Mouse (Mus musculus) kidney, postnatal 0 days (tissue): Measurements from ENCODE around the gene BC004004. TPM values are rescaled to one million over a fixed set of nuclear protein-coding genes. Genes with fewer than 3 reads are reported as not detected.

Experiments
- ATAC-seq: fragments of 200-750 bp; cut with Nextera tagmentation; replicated peaks from 2 replicates; pipeline ENCODE4 v1.8.0; 2017; ENCODE audit warnings: low read depth, moderate number of reproducible peaks, moderate TSS enrichment, moderate library complexity; ENCODE audit not compliant: low FRiP score
- DNase-seq: peaks from one replicate; pipeline ENCODE4 v3.0.0-alpha.2; 2016; ENCODE audit warnings: low spot score
- H3K27ac ChIP-seq: fragments of 300-500 bp; sonication (generic); 2 replicates; pipeline ENCODE4 v1.5.1; 2014; ENCODE audit warnings: mild to moderate bottlenecking
- H3K27me3 ChIP-seq: fragments of 300-500 bp; sonication (generic); 2 replicates; pipeline ENCODE4 v1.6.1; 2014; ENCODE audit warnings: low read length, mixed read lengths; ENCODE audit not compliant: insufficient read depth
- H3K36me3 ChIP-seq: fragments of 300-500 bp; sonication (generic); 2 replicates; pipeline ENCODE4 v1.6.1; 2014; ENCODE audit warnings: low read length, mixed read lengths; ENCODE audit not compliant: insufficient read depth
- H3K4me1 ChIP-seq: fragments of 300-500 bp; sonication (generic); replicated peaks from 2 replicates; pipeline ENCODE4 v1.6.1; 2014; ENCODE audit warnings: antibody characterized with exemption, low read length, mixed read lengths; ENCODE audit not compliant: insufficient read depth
- H3K4me2 ChIP-seq: fragments of 300-500 bp; sonication (generic); 2 replicates; pipeline ENCODE4 v1.6.1; 2014; ENCODE audit warnings: mild to moderate bottlenecking, low read length, moderate library complexity, mixed read lengths
- H3K4me3 ChIP-seq: fragments of 300-500 bp; sonication (generic); replicated peaks from 2 replicates; pipeline ENCODE4 v1.5.1; 2014; ENCODE audit warnings: low read depth, low read length
- H3K9ac ChIP-seq: fragments of 300-500 bp; sonication (generic); 2 replicates; pipeline ENCODE4 v1.6.1; 2014; ENCODE audit warnings: low read depth, low read length
- H3K9me3 ChIP-seq: fragments of 300-500 bp; sonication (generic); replicated peaks from 2 replicates; pipeline ENCODE4 v1.6.1; 2016; ENCODE audit warnings: low read length, inconsistent platforms, mixed read lengths
- CTCF ChIP-seq: IDR thresholded peaks from 2 replicates; pipeline ENCODE4 v1.5.1; 2016; ENCODE audit warnings: antibody characterized with exemption, low read depth, mild to moderate bottlenecking, moderate library complexity
- WGBS: fragments of 180-500 bp; shearing (Covaris S2); extraction: QIAGEN DNeasy Blood & Tissue Kit; methylation state at CpG from one replicate; pipeline ENCODE4 v1.1.7; 2014; 5-methylcytosine and 5-hydroxymethylcytosine counted together
- polyA plus RNA-seq: library from polyadenylated mRNA; unstranded; fragments of >200 nt; fragmentation: Nextera tagmentation; extraction: Ambion mirVana; gene quantifications from 2 replicates; pipeline ENCODE4 v1.2.1, GENCODE M21; 2015

BC004004 gene
- polyA plus RNA-seq, result 131 TPM in 2 replicates

- no peaks in the 10 kb centered on the region for H3K9me3 ChIP-seq
- H3K27ac ChIP-seq, result peak within 1 kb of the TSS; percentile 94
- peak within 1 kb of the TSS; percentile 73 for H3K4me2 ChIP-seq
- under 1% methylated on average over 62 of the region's 63 CpGs for WGBS
- H3K4me1 ChIP-seq, result peaks cover 17% of the 10 kb centered on the region
- peak; percentile 98 for DNase-seq
- H3K27me3 ChIP-seq, result no peaks in the 10 kb centered on the region
- no peaks in the 10 kb centered on the region for H3K36me3 ChIP-seq
- ATAC-seq, result peak; percentile 89
- H3K9ac ChIP-seq, result peak within 1 kb of the TSS; percentile 84
- TF ChIP-seq CTCF, result peak; percentile 75
- H3K4me3 ChIP-seq, result peak within 1 kb of the TSS; percentile 70
Measured at GRCm38 (mm10) chr17:29268682-29269348, at the start of gene BC004004. Gene BC004004 (plus strand): TSS chr17:29268788.

DNA sequence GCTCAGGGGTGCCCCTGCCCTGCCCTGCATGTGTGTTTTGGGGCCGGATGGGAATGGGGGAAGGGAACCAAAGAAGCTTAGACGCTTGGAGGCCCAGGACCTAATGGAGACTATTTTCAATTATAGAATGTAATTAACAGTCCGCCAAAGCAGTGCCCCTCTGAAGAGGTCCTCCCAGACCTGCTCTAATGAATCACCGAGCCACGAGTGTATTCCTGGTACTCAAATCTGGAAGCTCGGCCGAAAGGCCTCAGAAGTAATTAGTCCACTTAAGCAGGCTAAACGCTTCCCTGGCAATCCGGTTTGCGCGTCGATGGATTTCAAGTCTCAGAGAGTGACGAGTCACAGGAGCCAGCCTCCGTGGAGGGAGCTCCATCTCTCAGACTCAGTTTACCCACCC lies 48.0 kb upstream of the BC004004 start:
- H3K36me3 ChIP-seq, result no peaks in the 10 kb centered on the region
- no peak for TF ChIP-seq CTCF
- no peak overlapping the region for H3K27ac ChIP-seq
- H3K27me3 ChIP-seq, result no peaks in the 10 kb centered on the region
- no peaks in the 10 kb centered on the region for H3K9me3 ChIP-seq
- 59% methylated on average over 14 of the region's 14 CpGs for WGBS
- H3K9ac ChIP-seq, result no peak overlapping the region
- ATAC-seq (no peak), DNase-seq (no peak)
- no peaks in the 10 kb centered on the region for H3K4me1 ChIP-seq
- no peak overlapping the region for H3K4me3 ChIP-seq
- no peak overlapping the region for H3K4me2 ChIP-seq

- ATAC-seq, result no peak
Measured at GRCm38 (mm10) chr17:29231109-29231508, 37.5 kb upstream of the BC004004 start.

GRCm38 (mm10) chr17:29236111-29236510 lies 32.5 kb upstream of the BC004004 start:
- no peak for DNase-seq

More at GRCm38 (mm10) chr17:29231109-29231508, 37.5 kb upstream of the BC004004 start:
- no peak overlapping the region for H3K4me3 ChIP-seq
- no peak overlapping the region for H3K4me2 ChIP-seq
- no peaks in the 10 kb centered on the region for H3K36me3 ChIP-seq
- H3K4me1 ChIP-seq, result no peaks in the 10 kb centered on the region
- 0 out of 2 replicates have a peak overlapping the region, but pooled peaks have one; percentile 13 for H3K9ac ChIP-seq
- H3K9me3 ChIP-seq, result no peaks in the 10 kb centered on the region
- no peak for DNase-seq
- WGBS, result 58% methylated on average over 10 of the region's 10 CpGs
- H3K27me3 ChIP-seq, result no peaks in the 10 kb centered on the region
- H3K27ac ChIP-seq, result no peak overlapping the region
- no peak for TF ChIP-seq CTCF

DNA sequence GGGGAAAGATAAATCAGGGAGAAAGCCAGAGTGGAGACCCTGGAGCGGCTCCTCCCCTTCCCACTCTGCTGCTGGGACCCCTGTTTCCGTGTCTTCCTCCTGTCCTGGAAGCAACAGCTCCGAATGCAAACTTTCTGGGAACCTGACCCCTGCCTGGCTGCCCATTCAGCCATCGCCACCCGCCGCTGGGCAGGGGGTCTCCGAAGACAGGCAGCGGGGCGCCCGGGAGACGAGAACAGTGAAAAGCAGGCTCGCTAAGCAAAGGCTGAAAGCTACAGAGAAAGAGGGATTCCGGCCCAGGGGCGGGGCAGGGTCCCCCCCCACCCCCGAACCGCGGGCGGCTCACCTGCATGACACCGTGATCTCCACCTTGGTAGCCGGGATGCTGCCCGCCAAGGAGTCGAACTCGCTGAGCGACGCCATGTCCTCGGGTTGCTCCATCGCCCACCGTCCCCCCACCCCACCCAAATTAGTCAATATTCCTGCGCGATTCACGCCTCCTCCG lies 31.3 kb upstream of the BC004004 start:
- no peak overlapping the region for H3K27ac ChIP-seq
- H3K4me1 ChIP-seq, result peaks cover 7% of the 10 kb centered on the region; the same call in 1 of the 2 replicates
- peaks cover 8% of the 10 kb centered on the region; the same call in 1 of the 2 replicates for H3K27me3 ChIP-seq
- WGBS, result 2% methylated on average over 28 of the region's 32 CpGs
- ATAC-seq (0 out of 2 replicates have a peak, but pooled peaks have one; percentile 7), DNase-seq (no peak)
- H3K9me3 ChIP-seq, result no peaks in the 10 kb centered on the region
- no peaks in the 10 kb centered on the region for H3K36me3 ChIP-seq
- peak overlapping the region; percentile 61 for H3K4me3 ChIP-seq
- TF ChIP-seq CTCF, result no peak
- peak overlapping the region; percentile 100 for H3K4me2 ChIP-seq
- H3K9ac ChIP-seq, result peak overlapping the region; percentile 54

More at GRCm38 (mm10) chr17:29236111-29236510, 32.5 kb upstream of the BC004004 start:
- no peak for ATAC-seq
- TF ChIP-seq CTCF, result no peak
- H3K9me3 ChIP-seq, result no peaks in the 10 kb centered on the region
- no peak overlapping the region for H3K27ac ChIP-seq
- H3K27me3 ChIP-seq, result peaks cover 8% of the 10 kb centered on the region; the same call in 1 of the 2 replicates
- H3K4me2 ChIP-seq, result 0 out of 2 replicates have a peak overlapping the region, but pooled peaks have one; percentile 2
- peaks cover 7% of the 10 kb centered on the region; the same call in 1 of the 2 replicates for H3K4me1 ChIP-seq
- WGBS, result 66% methylated on average over 7 of the region's 7 CpGs
- H3K9ac ChIP-seq, result no peak overlapping the region
- H3K36me3 ChIP-seq, result no peaks in the 10 kb centered on the region
- no peak overlapping the region for H3K4me3 ChIP-seq

- 2% methylated on average over 52 of the region's 73 CpGs for WGBS
- peak within 1 kb of the TSS; percentile 100 for H3K4me2 ChIP-seq
- H3K27me3 ChIP-seq, result peaks cover 8% of the 10 kb centered on the region; the same call in 1 of the 2 replicates
- TF ChIP-seq CTCF, result no peak
- ATAC-seq (peak; percentile 37; the same call in 1 of the 2 replicates), DNase-seq (no peak)
- no peak within 1 kb of the TSS for H3K27ac ChIP-seq
- no peaks in the 10 kb centered on the region for H3K36me3 ChIP-seq
- H3K4me3 ChIP-seq, result peak within 1 kb of the TSS; percentile 61
- peaks cover 7% of the 10 kb centered on the region; the same call in 1 of the 2 replicates for H3K4me1 ChIP-seq
- no peaks in the 10 kb centered on the region for H3K9me3 ChIP-seq
- peak within 1 kb of the TSS; percentile 54 for H3K9ac ChIP-seq
Measured at GRCm38 (mm10) chr17:29237772-29238420, 30.7 kb upstream of the BC004004 start, which contains the start of gene Cpne5. Gene Cpne5 (minus strand): TSS chr17:29238167.
